Mouse (Mus musculus) liver, postnatal 0 days (tissue): ENCODE data around the gene Fermt3. TPM values are rescaled to one million over a fixed set of nuclear protein-coding genes. Genes with fewer than 3 reads are reported as not detected.

ENCODE experiments used
- ATAC-seq: fragments of 200-750 bp; cut with Nextera tagmentation; 2 replicates; pipeline ENCODE4 v1.8.0; 2017; ENCODE audit warnings: mild to moderate bottlenecking, moderate library complexity
- DNase-seq: peaks from one replicate; pipeline ENCODE4 v3.0.0-alpha.2; 2016
- H3K27ac ChIP-seq: fragments of 300-500 bp; sonication (generic); 2 replicates; pipeline ENCODE4 v1.5.1; 2014; ENCODE audit warnings: antibody characterized with exemption, moderate library complexity, mild to moderate bottlenecking, low read depth
- H3K27me3 ChIP-seq: fragments of 300-500 bp; sonication (generic); 2 replicates; pipeline ENCODE4 v1.6.1; 2014; ENCODE audit warnings: low read length, control low read depth, mixed read lengths; ENCODE audit not compliant: insufficient read depth
- H3K36me3 ChIP-seq: fragments of 300-500 bp; sonication (generic); replicated peaks from 2 replicates; pipeline ENCODE4 v1.6.1; 2014; ENCODE audit warnings: mild to moderate bottlenecking, control low read depth, low read length, moderate library complexity, mixed read lengths; ENCODE audit not compliant: insufficient read depth
- H3K4me1 ChIP-seq: fragments of 300-500 bp; sonication (generic); 2 replicates; pipeline ENCODE4 v1.6.1; 2014; ENCODE audit warnings: antibody characterized with exemption, mild to moderate bottlenecking, control low read depth; ENCODE audit not compliant: insufficient read depth
- H3K4me2 ChIP-seq: fragments of 300-500 bp; sonication (generic); 2 replicates; pipeline ENCODE4 v1.6.1; 2014; ENCODE audit warnings: low read depth, mild to moderate bottlenecking, low read length, moderate library complexity, mixed read lengths
- H3K4me3 ChIP-seq: fragments of 300-500 bp; sonication (generic); 2 replicates; pipeline ENCODE4 v1.5.1; 2014; ENCODE audit warnings: low read depth, low read length
- H3K9ac ChIP-seq: fragments of 300-500 bp; sonication (generic); replicated peaks from 2 replicates; pipeline ENCODE4 v1.6.1; 2014; ENCODE audit warnings: mild to moderate bottlenecking, moderate library complexity
- H3K9me3 ChIP-seq: fragments of 300-500 bp; sonication (generic); 2 replicates; pipeline ENCODE4 v1.6.1; 2016; ENCODE audit warnings: mild to moderate bottlenecking, control low read depth, low read length, mixed read lengths
- CTCF ChIP-seq: sonication (generic); IDR thresholded peaks from 2 replicates; pipeline ENCODE4 v1.5.1; 2016; ENCODE audit warnings: antibody characterized with exemption, low read depth
- EP300 ChIP-seq: IDR thresholded peaks from 2 replicates; pipeline ENCODE4 v1.6.1; 2016; ENCODE audit warnings: antibody characterized with exemption, low read depth, mild to moderate bottlenecking
- WGBS: fragments of 180-500 bp; shearing (Covaris S2); extraction: QIAGEN DNeasy Blood & Tissue Kit; methylation state at CpG from one replicate; pipeline ENCODE4 v1.1.7; 2014; ENCODE audit not compliant: insufficient replicate concordance; 5-methylcytosine and 5-hydroxymethylcytosine counted together
- polyA plus RNA-seq: library from polyadenylated mRNA; unstranded; fragments of >200 nt; fragmentation: Nextera tagmentation; extraction: Ambion mirVana; gene quantifications from 2 replicates; pipeline ENCODE4 v1.2.1, GENCODE M21; 2015

Fermt3 gene
- polyA plus RNA-seq, 1 experiment from 2014 or later = 70.2 TPM

DNA sequence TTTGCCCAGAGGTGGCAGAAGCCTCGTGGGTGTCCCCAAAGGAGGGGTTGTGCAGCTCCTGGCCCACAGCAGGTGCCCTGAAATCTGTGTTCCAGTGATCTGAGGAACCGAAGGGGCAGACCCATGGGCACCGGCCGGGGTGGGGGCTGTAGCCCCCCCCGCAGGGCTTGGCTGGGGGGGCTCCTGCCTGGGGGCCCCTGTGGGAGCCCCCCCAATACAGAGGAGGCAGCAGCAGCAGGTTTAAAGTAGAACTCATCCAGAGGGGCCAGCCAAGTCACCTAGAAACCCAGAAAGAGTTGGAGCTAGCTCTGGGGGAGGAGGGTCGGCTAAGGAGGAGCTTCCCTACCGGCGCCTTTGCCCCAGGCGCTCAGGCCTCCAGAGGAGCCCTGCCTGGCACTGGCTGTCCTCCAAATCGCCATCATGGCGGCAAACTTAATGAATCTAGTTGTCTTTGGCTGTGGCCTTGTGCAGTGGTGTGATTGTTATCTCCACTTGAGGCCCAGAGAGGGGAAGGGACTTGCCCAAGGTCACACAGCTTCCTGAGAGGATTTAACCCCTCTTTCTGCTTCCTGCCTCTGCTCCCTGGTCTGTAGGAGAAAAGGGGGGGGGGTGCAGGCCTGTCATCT, 48.7 kb downstream of the Fermt3 start:
- H3K9me3 ChIP-seq = no peaks in the 10 kb centered on the region
- H3K9ac ChIP-seq = no peak overlapping the region; the same call in 1 of the 2 replicates
- H3K27ac ChIP-seq = no peak overlapping the region
- H3K27me3 ChIP-seq = no peaks in the 10 kb centered on the region
- ATAC-seq = no peak
- DNase-seq = no peak
- H3K4me3 ChIP-seq = no peak overlapping the region
- peaks cover 32% of the 10 kb centered on the region for H3K4me1 ChIP-seq
- peak overlapping the region; percentile 80 for H3K4me2 ChIP-seq
- no peak for TF ChIP-seq CTCF
- no peak for TF ChIP-seq EP300
- 32% methylated on average over 11 of the region's 11 CpGs for WGBS
- 0 out of 2 replicates have a peak, but pooled peaks cover 5% of the 10 kb centered on the region for H3K36me3 ChIP-seq

DNA sequence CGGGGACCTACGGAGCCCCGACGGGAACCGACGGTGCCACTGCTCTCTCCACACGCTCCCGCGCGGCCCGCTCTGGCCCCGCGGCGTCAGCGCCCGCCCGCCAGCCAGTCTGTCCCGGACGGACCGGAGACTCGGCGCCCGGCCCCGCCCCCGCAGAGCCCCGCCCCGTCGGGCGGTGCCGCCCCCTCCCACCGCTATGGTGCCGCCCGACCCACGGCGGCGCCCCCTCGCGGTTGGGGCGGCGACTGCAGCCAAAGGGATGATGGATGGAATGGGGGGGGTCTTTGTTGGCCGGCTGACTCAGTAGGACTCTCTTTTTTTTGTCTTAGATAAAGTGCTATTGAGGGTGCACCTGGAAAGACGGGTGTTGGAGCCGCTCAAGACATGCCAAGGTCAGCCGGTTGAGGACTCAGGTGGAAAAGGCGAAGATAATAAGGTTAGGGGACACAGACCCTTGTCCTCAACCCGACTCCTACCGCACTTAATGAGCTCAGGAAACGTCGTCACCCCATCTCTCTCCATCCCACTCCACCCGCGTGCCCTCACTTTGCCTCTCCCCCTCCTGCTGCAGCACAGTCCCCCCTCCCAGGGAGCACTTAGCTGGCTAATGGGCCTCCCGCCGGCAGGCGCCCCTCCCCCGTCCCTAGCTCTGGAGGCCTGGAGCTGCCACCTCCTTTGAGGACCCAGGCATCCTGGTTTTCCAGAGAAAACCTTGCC, 49.4 kb downstream of the Fermt3 start:
- Histone ChIP-seq H3K36me3 (peaks cover 9% of the 10 kb centered on the region), H3K27ac (no peak overlapping the region), H3K4me3 (peak overlapping the region; percentile 62), H3K27me3 (no peaks in the 10 kb centered on the region), H3K9ac (peak overlapping the region; percentile 69), H3K9me3 (no peaks in the 10 kb centered on the region), H3K4me1 (peaks cover 31% of the 10 kb centered on the region), H3K4me2 (peak overlapping the region; percentile 80)
- TF ChIP-seq EP300 (no peak), CTCF (peak; percentile 79)
- ATAC-seq (peak; percentile 75), DNase-seq (peak; percentile 89)
- whole genome bisulfite sequencing = 1% methylated on average over 44 of the region's 55 CpGs

DNA sequence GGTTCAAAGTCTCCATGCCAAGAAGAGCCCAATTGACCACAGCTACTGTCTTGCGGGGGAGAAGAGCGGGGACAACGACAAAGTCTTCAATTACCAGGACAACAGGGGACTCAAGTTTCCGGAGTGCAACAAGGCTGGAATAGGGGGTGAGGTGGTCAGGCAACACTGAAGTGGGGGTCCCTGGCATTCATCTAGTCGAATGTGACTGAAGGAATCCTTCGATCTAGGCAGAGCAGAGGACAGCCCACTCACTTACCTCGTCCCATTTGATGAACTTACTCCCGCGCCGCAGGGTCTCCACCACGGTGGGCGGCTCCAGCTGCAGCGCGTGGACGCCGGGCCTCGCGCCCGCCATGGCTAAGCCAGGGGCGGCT, 50.0 kb downstream of the Fermt3 start:
- Histone ChIP-seq H3K9ac (peak overlapping the region; percentile 69), H3K4me2 (peak overlapping the region; percentile 80), H3K27me3 (no peaks in the 10 kb centered on the region), H3K36me3 (peaks cover 14% of the 10 kb centered on the region), H3K4me3 (peak overlapping the region; percentile 62), H3K27ac (no peak overlapping the region), H3K4me1 (peaks cover 31% of the 10 kb centered on the region), H3K9me3 (no peaks in the 10 kb centered on the region)
- ATAC-seq (no peak), DNase-seq (no peak)
- whole genome bisulfite sequencing = under 1% methylated on average over 20 of the region's 20 CpGs
- TF ChIP-seq EP300 (no peak), CTCF (no peak)

DNA sequence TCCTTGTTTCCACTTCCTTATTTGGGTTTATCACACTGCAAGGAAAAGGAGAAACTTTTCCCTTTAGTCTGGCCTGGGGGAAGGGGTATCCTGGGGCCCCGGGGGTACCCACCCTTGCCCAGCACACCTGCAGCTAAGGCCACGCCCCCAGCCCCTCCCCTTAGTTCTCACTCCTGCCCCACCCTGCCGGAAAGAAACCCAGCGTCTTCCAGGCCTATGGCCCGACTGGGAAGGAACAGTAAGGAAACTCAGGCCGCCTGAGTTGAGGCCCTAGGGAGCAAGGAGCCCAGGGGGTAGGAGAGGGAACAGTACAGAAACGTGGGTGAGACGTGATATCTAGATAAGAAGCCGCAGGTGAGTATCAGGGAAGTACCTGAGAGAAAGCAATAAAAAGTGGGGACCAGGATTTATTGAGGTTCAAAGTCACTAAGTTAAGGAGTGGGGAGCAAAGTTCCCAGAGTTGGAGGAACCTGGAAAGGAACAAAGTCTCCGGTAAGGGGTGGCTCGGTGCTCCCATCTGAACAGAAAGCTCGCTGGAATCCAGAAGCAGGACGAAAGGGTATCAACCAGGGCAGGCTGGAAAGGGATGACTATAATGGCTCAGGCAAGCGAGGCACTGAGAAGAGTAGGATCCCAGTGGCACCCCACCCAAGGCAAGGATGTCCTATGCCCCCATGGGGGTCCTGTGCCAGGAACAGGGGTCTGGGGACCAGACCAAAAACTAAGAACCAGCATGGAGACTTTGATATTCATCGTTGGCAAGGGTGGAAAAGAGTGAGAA, 50.6 kb downstream of the Fermt3 start:
- peak; percentile 52 for DNase-seq
- Histone ChIP-seq H3K36me3 (peaks cover 15% of the 10 kb centered on the region), H3K4me3 (peak overlapping the region; percentile 62), H3K27ac (no peak overlapping the region), H3K4me2 (peak overlapping the region; percentile 80), H3K9me3 (no peaks in the 10 kb centered on the region), H3K27me3 (no peaks in the 10 kb centered on the region), H3K9ac (peak overlapping the region; percentile 69), H3K4me1 (peaks cover 26% of the 10 kb centered on the region)
- no peak for TF ChIP-seq CTCF
- TF ChIP-seq EP300 = no peak
- ATAC-seq = no peak
- 10% methylated on average over 15 of the region's 15 CpGs for WGBS

DNA sequence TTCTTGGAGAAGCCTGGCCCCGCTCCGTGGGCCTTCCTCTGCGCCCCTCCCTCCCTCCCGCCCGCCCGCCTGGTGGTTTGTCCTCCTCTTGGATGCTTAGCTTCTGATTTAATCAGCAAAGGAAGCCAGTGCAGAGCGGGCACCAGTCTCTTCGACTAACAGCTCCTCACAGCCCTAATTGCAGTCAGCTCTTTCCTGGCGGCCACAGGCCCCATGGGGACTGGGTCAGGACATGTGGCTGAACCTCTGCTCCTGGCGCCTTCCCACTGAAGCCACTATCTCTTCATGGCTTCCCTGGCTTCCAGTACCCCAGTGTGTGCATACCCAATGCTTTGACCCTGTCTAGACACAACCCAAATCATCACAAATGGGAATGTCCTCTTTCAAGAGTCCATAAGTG, 62.8 kb downstream of the Fermt3 start:
- ATAC-seq (no peak), DNase-seq (no peak)
- TF ChIP-seq EP300 (no peak), CTCF (no peak)
- no peak overlapping the region for H3K4me2 ChIP-seq
- no peaks in the 10 kb centered on the region for H3K9me3 ChIP-seq
- H3K27me3 ChIP-seq = no peaks in the 10 kb centered on the region
- 84% methylated on average over 10 of the region's 10 CpGs for WGBS
- H3K4me1 ChIP-seq = peaks cover 12% of the 10 kb centered on the region
- H3K27ac ChIP-seq = no peak overlapping the region
- peaks cover 30% of the 10 kb centered on the region for H3K36me3 ChIP-seq
- no peak overlapping the region for H3K4me3 ChIP-seq
- no peak overlapping the region for H3K9ac ChIP-seq

DNA sequence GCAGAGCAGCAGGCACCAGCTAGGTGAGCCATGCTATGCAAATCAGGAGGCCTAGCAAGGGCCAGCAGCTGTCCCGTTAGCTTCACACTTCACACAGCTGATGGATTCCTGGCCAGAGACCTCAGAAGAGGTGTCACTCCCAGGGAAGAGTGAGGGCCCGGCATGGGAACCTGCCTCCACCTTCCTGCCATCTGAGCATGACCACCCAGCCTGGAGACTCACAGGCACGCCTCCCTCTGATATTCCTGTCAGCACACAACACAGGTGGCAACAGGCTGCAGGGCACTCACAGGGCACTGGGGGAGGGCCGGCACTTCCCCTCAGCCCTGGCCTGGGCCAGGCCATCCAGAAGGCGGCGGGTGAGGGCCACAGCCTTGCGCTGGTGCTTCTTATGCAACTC, 63.8 kb downstream of the Fermt3 start:
- WGBS = 78% methylated on average over 6 of the region's 7 CpGs
- peaks cover 30% of the 10 kb centered on the region for H3K36me3 ChIP-seq
- no peak overlapping the region for H3K27ac ChIP-seq
- no peaks in the 10 kb centered on the region for H3K27me3 ChIP-seq
- no peak for TF ChIP-seq EP300
- TF ChIP-seq CTCF = peak; percentile 7; the same call in 1 of the 2 replicates
- H3K4me1 ChIP-seq = peaks cover 16% of the 10 kb centered on the region
- ATAC-seq (no peak), DNase-seq (peak; percentile 31)
- no peak overlapping the region for H3K9ac ChIP-seq
- H3K9me3 ChIP-seq = no peaks in the 10 kb centered on the region
- no peak overlapping the region for H3K4me2 ChIP-seq
- no peak overlapping the region for H3K4me3 ChIP-seq
